Mouse (Mus musculus): Measurements from ENCODE around the gene Gm13288. TPM values are rescaled to one million over a fixed set of nuclear protein-coding genes. Genes with fewer than 3 reads are reported as not detected.
A peak's percentile ranks its signal among the peaks of the same experiment; 100 is the strongest.
"Not testable (repeated sequence)": the region's sequence is repeated elsewhere in the genome, so short reads cannot be mapped to it uniquely, and the experiment has no call there.

Gene Gm13288
- polyA plus RNA-seq (2015; fragmentation: Nextera tagmentation; extraction: Ambion mirVana) = not detected in 2 replicates

DNA sequence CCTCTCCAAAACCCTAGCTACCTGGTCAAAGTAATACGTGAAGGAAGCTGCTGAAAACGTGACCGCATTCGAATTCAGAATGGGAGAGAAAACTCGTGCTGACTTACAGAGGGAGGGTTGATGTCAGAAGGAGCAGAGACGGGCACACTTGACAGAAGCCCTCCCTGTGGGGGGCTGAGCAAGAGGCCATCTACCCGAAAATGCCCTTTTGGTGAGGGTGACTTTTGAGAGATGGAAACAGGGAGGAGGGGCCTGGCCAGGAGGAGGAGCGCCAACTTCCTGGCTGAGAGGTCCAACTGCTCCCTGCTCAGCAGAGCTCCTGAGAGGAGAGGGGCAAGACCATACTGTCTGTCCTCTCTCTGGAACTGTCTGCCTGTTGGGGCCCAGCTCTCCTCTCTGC is at the start of gene Gm13288:
Gm13288 (plus strand) TSS at position 301 of the 400 bp plus-strand sequence.
- peak within 1 kb of the TSS; percentile 30 for H3K4me3 ChIP-seq
- WGBS = no CpG with 5 or more reads among the region's 8 CpGs

DNA sequence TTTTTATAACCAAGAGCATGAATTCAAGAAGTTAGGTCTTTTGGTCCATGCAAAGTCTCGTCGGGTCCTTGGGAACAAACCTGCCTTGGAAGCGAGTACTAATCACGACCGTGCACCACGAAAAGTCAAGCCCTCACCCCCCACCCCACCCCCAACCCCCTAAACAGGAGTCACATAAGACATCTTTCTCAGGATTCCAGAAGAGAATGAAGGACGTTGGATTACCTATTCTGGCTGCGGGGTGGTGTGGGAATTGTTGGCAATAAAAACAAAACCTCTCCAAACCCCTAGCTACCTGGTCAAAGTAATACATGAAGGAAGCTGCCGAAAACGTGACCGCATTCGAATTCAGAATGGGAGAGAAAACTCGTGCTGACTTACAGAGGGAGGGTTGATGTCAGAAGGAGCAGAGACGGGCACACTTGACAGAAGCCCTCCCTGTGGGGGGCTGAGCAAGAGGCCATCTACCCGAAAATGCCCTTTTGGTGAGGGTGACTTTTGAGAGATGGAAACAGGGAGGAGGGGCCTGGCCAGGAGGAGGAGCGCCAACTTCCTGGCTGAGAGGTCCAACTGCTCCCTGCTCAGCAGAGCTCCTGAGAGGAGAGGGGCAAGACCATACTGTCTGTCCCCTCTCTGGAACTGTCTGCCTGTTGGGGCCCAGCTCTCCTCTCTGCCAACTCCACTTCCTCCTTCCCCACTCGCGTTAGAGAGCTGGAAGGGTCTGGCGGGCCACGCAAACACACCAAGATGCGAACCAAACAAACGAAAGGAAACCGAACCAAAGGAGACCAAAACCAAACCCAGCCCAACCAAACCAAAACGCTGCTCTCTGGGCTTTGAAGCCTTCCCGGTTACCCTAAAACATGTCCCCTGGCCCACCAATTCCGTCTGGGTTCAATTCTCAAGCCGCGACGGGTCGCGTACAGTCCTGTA is 48.5 kb upstream of the Gm13288 start:
- Histone ChIP-seq H3K4me2 (replicated peaks) (peak overlapping the region; percentile 89), H3K9ac (replicated peaks) (peak overlapping the region; percentile 35), H3K27ac (replicated peaks) (peak overlapping the region; percentile 19), H3K4me3 (peak overlapping the region; percentile 47)
- not testable (repeated sequence) for H3K27me3 ChIP-seq; ATAC-seq (replicated peaks); H3K9me3 ChIP-seq; H3K36me3 ChIP-seq; H3K4me1 ChIP-seq
- 11% methylated on average over 28 of the region's 31 CpGs for WGBS

More for the DNA sequence above, at the start of gene Gm13288:
- H3K9me3 ChIP-seq; H3K4me1 ChIP-seq; H3K27me3 ChIP-seq; H3K36me3 ChIP-seq; ATAC-seq (replicated peaks); H3K27ac ChIP-seq (replicated peaks); H3K9ac ChIP-seq (replicated peaks): not testable (repeated sequence)
- H3K4me2 ChIP-seq (replicated peaks) = peak within 1 kb of the TSS; percentile 42

DNA sequence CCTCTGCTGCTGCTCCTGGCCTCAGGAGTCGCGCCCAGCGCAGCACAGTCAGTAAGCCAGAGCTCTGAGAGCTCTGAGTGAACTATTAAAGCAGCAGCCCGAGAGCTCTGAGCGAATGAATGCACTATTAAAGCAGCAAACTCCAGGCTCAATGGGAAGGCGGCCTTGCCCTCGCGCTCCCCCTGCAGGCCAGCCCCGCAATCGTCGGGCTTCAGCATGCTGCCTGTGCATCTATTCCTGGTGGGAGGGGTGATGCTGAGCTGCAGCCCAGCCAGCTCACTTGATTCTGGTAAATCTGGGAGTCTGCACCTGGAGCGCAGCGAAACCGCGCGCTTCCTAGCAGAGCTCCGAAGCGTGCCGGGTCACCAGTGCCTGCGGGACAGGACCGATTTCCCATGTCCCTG is 47.7 kb upstream of the Gm13288 start:
- H3K4me1 ChIP-seq, H3K9me3 ChIP-seq, H3K27me3 ChIP-seq, H3K36me3 ChIP-seq: not testable (repeated sequence)
- H3K4me2 ChIP-seq (replicated peaks) = peak overlapping the region; percentile 89
- peak overlapping the region; percentile 19 for H3K27ac ChIP-seq (replicated peaks)
- H3K9ac ChIP-seq (replicated peaks) = peak overlapping the region; percentile 35
- under 1% methylated on average over 21 of the region's 21 CpGs for WGBS
- H3K4me3 ChIP-seq = peak overlapping the region; percentile 47
- peak; percentile 100 for ATAC-seq (replicated peaks)

DNA sequence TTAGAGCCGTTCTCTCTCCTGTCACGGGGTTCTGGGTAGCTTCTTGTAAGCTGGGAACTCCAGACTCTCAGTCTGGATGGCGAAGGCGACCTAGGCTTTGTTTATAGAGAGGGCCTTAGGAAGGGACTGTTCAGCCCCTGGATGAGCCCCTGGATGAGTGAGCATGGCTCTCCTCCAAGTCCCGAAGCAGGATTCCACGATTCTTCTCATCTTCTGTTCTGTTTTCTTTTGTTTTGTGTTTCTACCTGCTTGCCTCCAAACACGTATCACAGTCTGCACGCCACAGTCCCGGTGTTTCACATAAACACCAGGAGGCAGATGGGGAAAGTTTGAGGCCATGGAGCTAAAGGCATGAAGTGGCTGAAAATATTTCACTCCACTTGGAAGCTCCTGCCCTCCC is 46.6 kb upstream of the Gm13288 start:
- H3K4me1 ChIP-seq; H3K27me3 ChIP-seq; H3K27ac ChIP-seq (replicated peaks); H3K36me3 ChIP-seq; H3K4me3 ChIP-seq; ATAC-seq (replicated peaks); H3K4me2 ChIP-seq (replicated peaks); H3K9me3 ChIP-seq; H3K9ac ChIP-seq (replicated peaks): not testable (repeated sequence)
- WGBS = 81% methylated on average over 9 of the region's 9 CpGs

DNA sequence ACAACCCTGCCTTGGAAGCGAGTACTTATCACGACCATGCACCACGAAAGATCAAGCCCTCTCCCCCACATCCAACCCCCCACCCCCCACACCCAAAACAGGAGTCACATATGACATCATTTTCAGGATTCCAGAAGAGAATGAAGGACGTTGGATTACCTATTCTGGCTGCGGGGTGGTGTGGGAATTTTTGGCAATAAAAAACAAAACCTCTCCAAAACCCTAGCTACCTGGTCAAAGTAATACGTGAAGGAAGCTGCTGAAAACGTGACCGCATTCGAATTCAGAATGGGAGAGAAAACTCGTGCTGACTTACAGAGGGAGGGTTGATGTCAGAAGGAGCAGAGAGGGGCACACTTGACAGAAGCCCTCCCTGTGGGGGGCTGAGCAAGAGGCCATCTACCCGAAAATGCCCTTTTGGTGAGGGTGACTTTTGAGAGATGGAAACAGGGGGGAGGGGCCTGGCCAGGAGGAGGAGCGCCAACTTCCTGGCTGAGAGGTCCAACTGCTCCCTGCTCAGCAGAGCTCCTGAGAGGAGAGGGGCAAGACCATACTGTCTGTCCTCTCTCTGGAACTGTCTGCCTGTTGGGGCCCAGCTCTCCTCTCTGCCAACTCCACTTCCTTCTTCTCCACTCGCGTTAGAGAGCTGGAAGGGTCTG is 45.6 kb upstream of the Gm13288 start, which contains the start of gene Gm13283:
Gm13283 (plus strand) TSS at position 510 of the 659 bp plus-strand sequence.
- H3K9me3 ChIP-seq; H3K27me3 ChIP-seq; H3K27ac ChIP-seq (replicated peaks); ATAC-seq (replicated peaks); H3K36me3 ChIP-seq; H3K4me1 ChIP-seq: not testable (repeated sequence)
- Histone ChIP-seq H3K4me2 (replicated peaks) (peak within 1 kb of the TSS; percentile 63), H3K9ac (replicated peaks) (0 out of 2 replicates have a peak within 1 kb of the TSS, but pooled peaks have one; percentile 16), H3K4me3 (peak within 1 kb of the TSS; percentile 36)
- WGBS = 33% methylated on average over 10 of the region's 14 CpGs

DNA sequence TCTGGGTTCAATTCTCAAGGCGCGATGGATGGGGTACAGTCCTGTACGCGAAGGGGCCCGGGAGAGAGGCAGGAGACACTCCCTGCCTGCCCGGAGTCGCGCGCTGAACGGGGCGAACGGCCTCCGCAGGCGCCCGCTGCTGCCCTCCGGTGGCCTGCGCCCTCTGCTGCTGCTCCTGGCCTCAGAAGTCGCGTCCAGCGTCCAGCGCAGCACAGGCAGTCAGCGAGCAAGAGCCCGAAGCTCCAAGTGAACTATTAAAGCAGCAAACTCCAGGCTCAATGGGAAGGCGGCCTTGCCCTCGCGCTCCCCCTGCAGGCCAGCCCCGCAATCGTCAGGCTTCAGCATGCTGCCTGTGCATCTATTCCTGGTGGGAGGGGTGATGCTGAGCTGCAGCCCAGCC is 44.9 kb upstream of the Gm13288 start:
- H3K9me3 ChIP-seq; H3K27ac ChIP-seq (replicated peaks); H3K27me3 ChIP-seq; H3K36me3 ChIP-seq; ATAC-seq (replicated peaks); H3K4me1 ChIP-seq: not testable (repeated sequence)
- H3K4me3 ChIP-seq = peak overlapping the region; percentile 36
- WGBS = under 1% methylated on average over 24 of the region's 28 CpGs
- peak overlapping the region; percentile 63 for H3K4me2 ChIP-seq (replicated peaks)
- 0 out of 2 replicates have a peak overlapping the region, but pooled peaks have one; percentile 16 for H3K9ac ChIP-seq (replicated peaks)

DNA sequence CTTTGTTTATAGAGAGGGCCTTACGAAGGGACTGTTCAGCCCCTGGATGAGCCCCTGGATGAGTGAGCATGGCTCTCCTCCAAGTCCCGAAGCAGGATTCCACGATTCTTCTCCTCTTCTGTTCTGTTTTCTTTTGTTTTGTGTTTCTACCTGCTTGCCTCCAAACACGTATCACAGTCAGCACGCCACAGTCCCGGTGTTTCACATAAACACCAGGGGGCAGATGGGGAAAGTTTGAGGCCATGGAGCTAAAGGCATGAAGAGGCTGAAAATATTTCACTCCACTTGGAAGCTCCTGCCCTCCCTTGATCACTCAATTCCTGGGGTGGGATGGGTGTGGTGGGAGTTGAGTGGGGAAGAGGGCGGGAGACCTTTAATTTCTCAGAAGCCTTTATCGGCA is 43.6 kb upstream of the Gm13288 start:
- H3K27me3 ChIP-seq; H3K9me3 ChIP-seq; H3K4me3 ChIP-seq; H3K4me1 ChIP-seq; H3K9ac ChIP-seq (replicated peaks); H3K27ac ChIP-seq (replicated peaks); ATAC-seq (replicated peaks); H3K36me3 ChIP-seq; H3K4me2 ChIP-seq (replicated peaks): not testable (repeated sequence)
- 64% methylated on average over 6 of the region's 8 CpGs for WGBS

DNA sequence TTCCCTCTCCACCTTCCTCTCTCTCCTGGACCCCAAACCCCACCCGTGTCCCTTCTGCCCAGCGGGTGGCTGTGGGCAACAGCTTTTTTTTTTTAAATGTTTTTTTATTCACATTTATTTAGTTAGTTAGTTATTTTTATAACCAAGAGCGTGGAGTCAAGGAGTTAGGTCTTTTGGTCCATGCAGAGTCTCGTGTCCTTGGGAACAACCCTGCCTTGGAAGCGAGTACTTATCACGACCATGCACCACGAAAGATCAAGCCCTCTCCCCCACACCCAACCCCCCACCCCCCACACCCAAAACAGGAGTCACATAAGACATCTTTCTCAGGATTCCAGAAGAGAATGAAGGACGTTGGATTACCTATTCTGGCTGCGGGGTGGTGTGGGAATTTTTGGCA is 43.0 kb upstream of the Gm13288 start:
- H3K4me3 ChIP-seq; ATAC-seq (replicated peaks); H3K27ac ChIP-seq (replicated peaks); H3K4me2 ChIP-seq (replicated peaks); H3K9me3 ChIP-seq; H3K36me3 ChIP-seq; H3K27me3 ChIP-seq; H3K4me1 ChIP-seq; H3K9ac ChIP-seq (replicated peaks): not testable (repeated sequence)
- 59% methylated on average over 9 of the region's 9 CpGs for WGBS

DNA sequence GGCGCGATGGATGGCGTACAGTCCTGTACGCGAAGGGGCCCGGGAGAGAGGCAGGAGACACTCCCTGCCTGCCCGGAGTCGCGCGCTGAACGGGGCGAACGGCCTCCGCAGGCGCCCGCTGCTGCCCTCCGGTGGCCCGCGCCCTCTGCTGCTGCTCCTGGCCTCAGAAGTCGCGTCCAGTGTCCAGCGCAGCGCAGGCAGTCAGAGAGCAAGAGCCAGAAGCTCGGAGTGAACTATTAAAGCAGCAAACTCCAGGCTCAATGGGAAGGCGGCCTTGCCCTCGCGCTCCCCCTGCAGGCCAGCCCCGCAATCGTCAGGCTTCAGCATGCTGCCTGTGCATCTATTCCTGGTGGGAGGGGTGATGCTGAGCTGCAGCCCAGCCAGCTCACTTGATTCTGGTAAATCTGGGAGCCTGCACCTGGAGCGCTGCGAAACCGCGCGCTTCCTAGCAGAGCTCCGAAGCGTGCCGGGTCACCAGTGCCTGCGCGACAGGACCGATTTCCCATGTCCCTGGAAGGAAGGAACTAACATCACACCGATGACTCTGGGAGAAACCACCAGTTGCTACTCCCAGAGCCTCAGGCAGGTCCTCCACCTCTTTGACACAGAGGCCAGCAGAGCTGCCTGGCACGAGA is 41.8 kb upstream of the Gm13288 start:
- H3K9me3 ChIP-seq; H3K36me3 ChIP-seq; ATAC-seq (replicated peaks); H3K4me1 ChIP-seq; H3K27me3 ChIP-seq; H3K27ac ChIP-seq (replicated peaks): not testable (repeated sequence)
- Histone ChIP-seq H3K9ac (replicated peaks) (0 out of 2 replicates have a peak overlapping the region, but pooled peaks have one; percentile 24), H3K4me2 (replicated peaks) (peak overlapping the region; percentile 63), H3K4me3 (peak overlapping the region; percentile 41)
- WGBS = 2% methylated on average over 34 of the region's 42 CpGs

DNA sequence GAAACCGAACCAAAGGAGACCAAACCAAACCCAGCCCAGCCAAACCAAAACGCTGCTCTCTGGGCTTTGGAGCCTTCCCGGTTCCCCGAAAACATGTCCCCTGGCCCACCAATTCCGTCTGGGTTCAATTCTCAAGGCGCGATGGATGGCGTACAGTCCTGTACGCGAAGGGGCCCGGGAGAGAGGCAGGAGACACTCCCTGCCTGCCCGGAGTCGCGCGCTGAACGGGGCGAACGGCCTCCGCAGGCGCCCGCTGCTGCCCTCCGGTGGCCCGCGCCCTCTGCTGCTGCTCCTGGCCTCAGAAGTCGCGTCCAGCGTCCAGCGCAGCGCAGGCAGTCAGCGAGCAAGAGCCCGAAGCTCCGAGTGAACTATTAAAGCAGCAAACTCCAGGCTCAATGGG is 31.8 kb upstream of the Gm13288 start, which contains the start of gene Gm13290:
Gm13290 (plus strand) TSS at position 301 of the 400 bp plus-strand sequence.
- H3K27ac ChIP-seq (replicated peaks); H3K9me3 ChIP-seq; ATAC-seq (replicated peaks); H3K36me3 ChIP-seq; H3K4me3 ChIP-seq; H3K9ac ChIP-seq (replicated peaks); H3K27me3 ChIP-seq; H3K4me2 ChIP-seq (replicated peaks); H3K4me1 ChIP-seq: not testable (repeated sequence)
- no CpG with 5 or more reads among the region's 32 CpGs for WGBS

DNA sequence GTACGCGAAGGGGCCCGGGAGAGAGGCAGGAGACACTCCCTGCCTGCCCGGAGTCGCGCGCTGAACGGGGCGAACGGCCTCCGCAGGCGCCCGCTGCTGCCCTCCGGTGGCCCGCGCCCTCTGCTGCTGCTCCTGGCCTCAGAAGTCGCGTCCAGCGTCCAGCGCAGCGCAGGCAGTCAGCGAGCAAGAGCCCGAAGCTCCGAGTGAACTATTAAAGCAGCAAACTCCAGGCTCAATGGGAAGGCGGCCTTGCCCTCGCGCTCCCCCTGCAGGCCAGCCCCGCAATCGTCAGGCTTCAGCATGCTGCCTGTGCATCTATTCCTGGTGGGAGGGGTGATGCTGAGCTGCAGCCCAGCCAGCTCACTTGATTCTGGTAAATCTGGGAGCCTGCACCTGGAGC is 28.7 kb upstream of the Gm13288 start, which contains the start of gene Gm13289:
Gm13289 (plus strand) TSS at position 301 of the 400 bp plus-strand sequence.
- not testable (repeated sequence) for H3K4me1 ChIP-seq; ATAC-seq (replicated peaks); H3K4me2 ChIP-seq (replicated peaks); H3K27me3 ChIP-seq; H3K9ac ChIP-seq (replicated peaks); H3K9me3 ChIP-seq; H3K4me3 ChIP-seq; H3K27ac ChIP-seq (replicated peaks); H3K36me3 ChIP-seq
- no CpG with 5 or more reads among the region's 29 CpGs for WGBS

DNA sequence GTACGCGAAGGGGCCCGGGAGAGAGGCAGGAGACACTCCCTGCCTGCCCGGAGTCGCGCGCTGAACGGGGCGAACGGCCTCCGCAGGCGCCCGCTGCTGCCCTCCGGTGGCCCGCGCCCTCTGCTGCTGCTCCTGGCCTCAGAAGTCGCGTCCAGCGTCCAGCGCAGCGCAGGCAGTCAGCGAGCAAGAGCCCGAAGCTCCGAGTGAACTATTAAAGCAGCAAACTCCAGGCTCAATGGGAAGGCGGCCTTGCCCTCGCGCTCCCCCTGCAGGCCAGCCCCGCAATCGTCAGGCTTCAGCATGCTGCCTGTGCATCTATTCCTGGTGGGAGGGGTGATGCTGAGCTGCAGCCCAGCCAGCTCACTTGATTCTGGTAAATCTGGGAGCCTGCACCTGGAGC is 25.8 kb upstream of the Gm13288 start, which contains the start of gene Gm13272:
Gm13272 (plus strand) TSS at position 301 of the 400 bp plus-strand sequence.
- H3K4me3 ChIP-seq; H3K9me3 ChIP-seq; H3K27me3 ChIP-seq; H3K4me1 ChIP-seq; H3K36me3 ChIP-seq; H3K27ac ChIP-seq (replicated peaks); H3K9ac ChIP-seq (replicated peaks); ATAC-seq (replicated peaks); H3K4me2 ChIP-seq (replicated peaks): not testable (repeated sequence)
- no CpG with 5 or more reads among the region's 29 CpGs for WGBS
